Mouse (Mus musculus) heart, embryonic 14.5 days (tissue): ENCODE results near the gene Aurkaip1. TPM values are rescaled to one million over a fixed set of nuclear protein-coding genes. Genes with fewer than 3 reads are reported as not detected.

Experiments used
- ATAC-seq: fragments of 200-750 bp; cut with Nextera tagmentation; 2 replicates; pipeline ENCODE4 v1.8.0; 2017; ENCODE audit warnings: low read depth, moderate TSS enrichment; ENCODE audit not compliant: insufficient number of reproducible peaks, insufficient read depth, low FRiP score
- H3K27ac ChIP-seq, 2 experiments: fragments of 200-500 bp in 1 of 2; fragments of 300-500 bp in 1 of 2; sonication (generic) in 1 of 2; replicated peaks in 1 of 2; 2 replicates each; pipeline ENCODE4 v1.5.1; 2012 to 2014; ENCODE audit warnings: low read depth in 2 of 2, low read length in 2 of 2, control low read depth in 1 of 2, mild to moderate bottlenecking in 1 of 2, mixed read lengths in 1 of 2; ENCODE audit not compliant: control insufficient read depth in 1 of 2, insufficient read depth in 1 of 2
- H3K27me3 ChIP-seq: fragments of 300-500 bp; sonication (generic); 2 replicates; pipeline ENCODE4 v1.6.1; 2014; ENCODE audit warnings: mild to moderate bottlenecking, low read length, control low read depth; ENCODE audit not compliant: control insufficient read depth, insufficient read depth
- H3K36me3 ChIP-seq: fragments of 300-500 bp; sonication (generic); 2 replicates; pipeline ENCODE4 v1.6.1; 2014; ENCODE audit warnings: mild to moderate bottlenecking, control low read depth, low read length, mixed read lengths; ENCODE audit not compliant: control insufficient read depth, insufficient read depth
- H3K4me1 ChIP-seq, 2 experiments: fragments of 200-500 bp in 1 of 2; fragments of 300-500 bp in 1 of 2; sonication (generic) in 1 of 2; 2 replicates each; pipeline ENCODE4 v1.6.1; 2012 to 2014; ENCODE audit warnings: low read length in 2 of 2, control low read depth in 1 of 2, mixed read lengths in 1 of 2; ENCODE audit not compliant: control insufficient read depth in 2 of 2, insufficient read depth in 2 of 2
- H3K4me2 ChIP-seq: fragments of 300-500 bp; sonication (generic); 2 replicates; pipeline ENCODE4 v1.6.1; 2014; ENCODE audit warnings: mild to moderate bottlenecking, low read length
- H3K4me3 ChIP-seq, 2 experiments: fragments of 200-500 bp in 1 of 2; fragments of 300-500 bp in 1 of 2; sonication (generic) in 1 of 2; 2 replicates each; pipeline ENCODE4 v1.5.1; 2012 to 2014; ENCODE audit warnings: low read length in 2 of 2, mild to moderate bottlenecking in 2 of 2, control low read depth in 1 of 2, low read depth in 1 of 2, moderate library complexity in 1 of 2; ENCODE audit not compliant: control insufficient read depth in 1 of 2, insufficient read depth in 1 of 2
- H3K9ac ChIP-seq: fragments of 300-500 bp; sonication (generic); 2 replicates; pipeline ENCODE4 v1.6.1; 2014; ENCODE audit warnings: mild to moderate bottlenecking, low read length
- H3K9me3 ChIP-seq: fragments of 300-500 bp; sonication (generic); 2 replicates; pipeline ENCODE4 v1.6.1; 2016; ENCODE audit warnings: low read length, control low read depth; ENCODE audit not compliant: control insufficient read depth
- WGBS: fragments of 180-500 bp; shearing (Covaris S2); extraction: QIAGEN DNeasy Blood & Tissue Kit; methylation state at CpG from one replicate; pipeline ENCODE4 v1.1.7; 2014; 5-methylcytosine and 5-hydroxymethylcytosine counted together
- polyA plus RNA-seq: library from polyadenylated mRNA; unstranded; fragments of >200 nt; fragmentation: Nextera tagmentation; extraction: Ambion mirVana; gene quantifications from 2 replicates; pipeline ENCODE4 v1.2.1, GENCODE M21; 2014

Aurkaip1 gene
- polyA plus RNA-seq, 1 experiment from 2014 or later: 118 TPM

GRCm38 (mm10) chr4:155847591-155848352, 16.7 kb downstream of the Aurkaip1 start:
- 2% methylated on average over 61 of the region's 69 CpGs for WGBS
- Histone ChIP-seq H3K9me3 (no peaks in the 10 kb centered on the region), H3K4me3 (peak overlapping the region; percentile 82 to 95), H3K27me3 (no peaks in the 10 kb centered on the region), H3K27ac (peak overlapping the region in 1 of 2 experiments; percentile 76; a peak in 2 of 4 replicates), H3K4me2 (peak overlapping the region; percentile 96), H3K9ac (peak overlapping the region; percentile 93), H3K4me1 (peaks cover 12 to 19% of the 10 kb centered on the region in 2 experiments), H3K36me3 (peaks cover 12% of the 10 kb centered on the region)
- peak; percentile 33 for ATAC-seq

- no peaks in the 10 kb centered on the region for H3K27me3 ChIP-seq
- peak overlapping the region; percentile 96 for H3K4me2 ChIP-seq
- H3K27ac ChIP-seq: no peak overlapping the region
- H3K9me3 ChIP-seq: no peaks in the 10 kb centered on the region
- peaks cover 12 to 19% of the 10 kb centered on the region in 2 experiments for H3K4me1 ChIP-seq
- WGBS: 74% methylated on average over 7 of the region's 7 CpGs
- H3K9ac ChIP-seq: peak overlapping the region; percentile 93
- ATAC-seq: no peak
- peaks cover 10% of the 10 kb centered on the region for H3K36me3 ChIP-seq
- H3K4me3 ChIP-seq: peak overlapping the region; percentile 82 to 95; a peak in 3 of 4 replicates
Observed at GRCm38 (mm10) chr4:155848434-155849095, 17.5 kb downstream of the Aurkaip1 start.

GRCm38 (mm10) chr4:155849391-155849790, 18.3 kb downstream of the Aurkaip1 start:
- Histone ChIP-seq H3K36me3 (peaks cover 13% of the 10 kb centered on the region), H3K9ac (no peak overlapping the region), H3K4me3 (no peak overlapping the region), H3K4me1 (peaks cover 12 to 19% of the 10 kb centered on the region in 2 experiments), H3K9me3 (no peaks in the 10 kb centered on the region), H3K4me2 (no peak overlapping the region), H3K27me3 (no peaks in the 10 kb centered on the region), H3K27ac (no peak overlapping the region)
- WGBS: 85% methylated on average over 2 of the region's 2 CpGs
- ATAC-seq: no peak

- H3K9ac ChIP-seq: no peak overlapping the region
- no peaks in the 10 kb centered on the region for H3K27me3 ChIP-seq
- H3K4me2 ChIP-seq: no peak overlapping the region
- WGBS: 88% methylated on average over 3 of the region's 3 CpGs
- H3K9me3 ChIP-seq: no peaks in the 10 kb centered on the region
- no peak overlapping the region for H3K4me3 ChIP-seq
- H3K36me3 ChIP-seq: peaks cover 18% of the 10 kb centered on the region
- H3K4me1 ChIP-seq: peaks cover 12 to 19% of the 10 kb centered on the region in 2 experiments
- no peak for ATAC-seq
- H3K27ac ChIP-seq: no peak overlapping the region
Observed at GRCm38 (mm10) chr4:155849792-155850451, 18.9 kb downstream of the Aurkaip1 start.

- 87% methylated on average over 3 of the region's 3 CpGs for WGBS
- Histone ChIP-seq H3K9me3 (no peaks in the 10 kb centered on the region), H3K4me3 (no peak overlapping the region), H3K27me3 (no peaks in the 10 kb centered on the region), H3K4me2 (no peak overlapping the region), H3K9ac (no peak overlapping the region), H3K27ac (no peak overlapping the region), H3K36me3 (peaks cover 33% of the 10 kb centered on the region), H3K4me1 (peaks cover 12 to 18% of the 10 kb centered on the region in 2 experiments)
- no peak for ATAC-seq
Observed at GRCm38 (mm10) chr4:155851368-155851767, 20.3 kb downstream of the Aurkaip1 start.

GRCm38 (mm10) chr4:155851951-155852411, 20.9 kb downstream of the Aurkaip1 start:
- Histone ChIP-seq H3K4me3 (no peak overlapping the region), H3K4me2 (no peak overlapping the region), H3K9me3 (no peaks in the 10 kb centered on the region), H3K27ac (no peak overlapping the region), H3K9ac (no peak overlapping the region; the same call in 1 of the 2 replicates), H3K36me3 (peaks cover 39% of the 10 kb centered on the region), H3K4me1 (peaks cover 7 to 16% of the 10 kb centered on the region in 2 experiments), H3K27me3 (no peaks in the 10 kb centered on the region)
- no peak for ATAC-seq
- WGBS: 51% methylated on average over 2 of the region's 2 CpGs

- Histone ChIP-seq H3K9ac (no peak overlapping the region), H3K4me1 (peaks cover 4 to 9% of the 10 kb centered on the region in 2 experiments), H3K4me2 (no peak overlapping the region), H3K9me3 (no peaks in the 10 kb centered on the region), H3K27ac (no peak overlapping the region), H3K27me3 (no peaks in the 10 kb centered on the region), H3K36me3 (peaks cover 49% of the 10 kb centered on the region), H3K4me3 (no peak overlapping the region)
- no peak for ATAC-seq
- 89% methylated on average over 9 of the region's 9 CpGs for WGBS
Observed at GRCm38 (mm10) chr4:155853421-155853820, 22.3 kb downstream of the Aurkaip1 start.
